Mouse (Mus musculus): Measurements from ENCODE around the gene Txk. TPM values are rescaled to one million over a fixed set of nuclear protein-coding genes. Genes with fewer than 3 reads are reported as not detected.

The Txk gene
- polyA plus RNA-seq, 1 experiment from 2014 or later = not detected

- peak; percentile 43 for ATAC-seq (replicated peaks)
- H3K9ac ChIP-seq (replicated peaks) = no peak overlapping the region
- no peaks in the 10 kb centered on the region for H3K36me3 ChIP-seq
- H3K4me3 ChIP-seq = no peak overlapping the region
- H3K27ac ChIP-seq (replicated peaks) = no peak overlapping the region
- no peaks in the 10 kb centered on the region for H3K9me3 ChIP-seq
- H3K4me1 ChIP-seq = peaks cover 7% of the 10 kb centered on the region; the same call in 1 of the 2 replicates
- no peaks in the 10 kb centered on the region for H3K27me3 ChIP-seq
- no peak overlapping the region for H3K4me2 ChIP-seq (replicated peaks)
- 23% methylated on average over 8 of the region's 8 CpGs for WGBS
Measured at GRCm38 (mm10) chr5:72671017-72671699, 81.4 kb downstream of the Txk start.

- 92% methylated on average over 9 of the region's 9 CpGs for WGBS
- Histone ChIP-seq H3K36me3 (no peaks in the 10 kb centered on the region), H3K27ac (replicated peaks) (no peak overlapping the region), H3K4me1 (peaks cover 7% of the 10 kb centered on the region; the same call in 1 of the 2 replicates), H3K4me2 (replicated peaks) (no peak overlapping the region), H3K9ac (replicated peaks) (no peak overlapping the region), H3K4me3 (no peak overlapping the region), H3K27me3 (no peaks in the 10 kb centered on the region), H3K9me3 (no peaks in the 10 kb centered on the region)
- ATAC-seq (replicated peaks) = no peak
Measured at GRCm38 (mm10) chr5:72668351-72668750, 84.2 kb downstream of the Txk start.

- Histone ChIP-seq H3K36me3 (no peaks in the 10 kb centered on the region), H3K27me3 (no peaks in the 10 kb centered on the region), H3K4me1 (peaks cover 5% of the 10 kb centered on the region; the same call in 1 of the 2 replicates), H3K9me3 (no peaks in the 10 kb centered on the region), H3K9ac (replicated peaks) (no peak overlapping the region), H3K4me2 (replicated peaks) (no peak overlapping the region), H3K4me3 (no peak overlapping the region), H3K27ac (replicated peaks) (no peak overlapping the region)
- 61% methylated on average over 7 of the region's 7 CpGs for WGBS
- peak; percentile 32; the same call in 1 of the 2 replicates for ATAC-seq (replicated peaks)
Measured at GRCm38 (mm10) chr5:72666428-72666827, 86.1 kb downstream of the Txk start.

- no peak for ATAC-seq (replicated peaks)
- H3K9me3 ChIP-seq = no peaks in the 10 kb centered on the region
- 23% methylated on average over 5 of the region's 5 CpGs for WGBS
- H3K27ac ChIP-seq (replicated peaks) = no peak overlapping the region
- no peaks in the 10 kb centered on the region for H3K4me1 ChIP-seq
- no peak overlapping the region for H3K9ac ChIP-seq (replicated peaks)
- no peaks in the 10 kb centered on the region for H3K27me3 ChIP-seq
- no peaks in the 10 kb centered on the region for H3K36me3 ChIP-seq
- no peak overlapping the region for H3K4me3 ChIP-seq
- no peak overlapping the region for H3K4me2 ChIP-seq (replicated peaks)
Measured at GRCm38 (mm10) chr5:72665281-72665680, 87.3 kb downstream of the Txk start.

DNA sequence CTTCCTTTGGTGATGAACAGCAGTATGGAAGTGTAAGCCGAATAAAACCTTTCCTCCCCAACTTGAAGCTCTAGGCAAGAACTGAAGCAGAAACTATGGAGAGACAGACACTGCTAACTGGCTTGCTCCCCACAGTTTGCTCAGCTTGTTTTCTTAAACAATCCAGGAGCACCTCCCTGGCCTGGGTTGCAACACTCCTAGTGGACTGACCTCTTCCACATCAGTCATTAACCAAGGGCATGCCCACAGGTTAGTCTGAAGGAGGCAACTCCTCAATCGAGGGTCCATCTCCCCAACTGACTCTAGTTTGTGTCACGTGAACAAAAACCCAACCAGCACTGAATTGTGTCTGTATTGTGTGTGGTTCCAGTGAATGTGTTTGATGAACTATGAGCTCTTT is 87.7 kb downstream of the Txk start:
- no peak overlapping the region for H3K4me3 ChIP-seq
- H3K9me3 ChIP-seq = no peaks in the 10 kb centered on the region

DNA sequence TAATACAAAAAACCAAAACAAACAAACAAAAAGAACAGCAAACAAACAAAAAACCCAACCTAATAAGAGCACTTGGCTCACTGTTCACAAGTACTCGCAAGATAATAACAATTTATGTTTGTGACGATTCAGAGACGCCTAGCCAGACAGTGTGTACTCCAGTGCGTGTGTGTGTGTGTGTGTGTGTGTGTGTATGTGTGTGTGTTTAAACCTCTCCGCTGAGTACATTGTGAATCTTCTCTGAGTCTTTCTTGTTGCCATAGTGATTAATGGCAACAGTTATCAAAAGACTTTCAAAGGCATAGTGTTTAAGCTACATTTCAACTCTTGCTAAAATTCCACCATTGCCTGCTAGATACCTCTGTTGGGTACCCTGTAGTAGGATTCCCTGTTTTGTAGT is 88.5 kb downstream of the Txk start:
- Histone ChIP-seq H3K4me2 (replicated peaks) (no peak overlapping the region), H3K27me3 (no peaks in the 10 kb centered on the region), H3K36me3 (no peaks in the 10 kb centered on the region), H3K27ac (replicated peaks) (no peak overlapping the region), H3K9ac (replicated peaks) (no peak overlapping the region), H3K4me3 (no peak overlapping the region), H3K4me1 (no peaks in the 10 kb centered on the region), H3K9me3 (no peaks in the 10 kb centered on the region)
- ATAC-seq (replicated peaks) = no peak
- WGBS = 83% methylated on average over 5 of the region's 5 CpGs

More for the DNA sequence above, 87.7 kb downstream of the Txk start:
- 47% methylated on average over 3 of the region's 3 CpGs for WGBS
- H3K27ac ChIP-seq (replicated peaks) = no peak overlapping the region
- no peaks in the 10 kb centered on the region for H3K27me3 ChIP-seq
- ATAC-seq (replicated peaks) = no peak
- no peaks in the 10 kb centered on the region for H3K4me1 ChIP-seq
- no peak overlapping the region for H3K4me2 ChIP-seq (replicated peaks)
- H3K36me3 ChIP-seq = no peaks in the 10 kb centered on the region
- no peak overlapping the region for H3K9ac ChIP-seq (replicated peaks)

DNA sequence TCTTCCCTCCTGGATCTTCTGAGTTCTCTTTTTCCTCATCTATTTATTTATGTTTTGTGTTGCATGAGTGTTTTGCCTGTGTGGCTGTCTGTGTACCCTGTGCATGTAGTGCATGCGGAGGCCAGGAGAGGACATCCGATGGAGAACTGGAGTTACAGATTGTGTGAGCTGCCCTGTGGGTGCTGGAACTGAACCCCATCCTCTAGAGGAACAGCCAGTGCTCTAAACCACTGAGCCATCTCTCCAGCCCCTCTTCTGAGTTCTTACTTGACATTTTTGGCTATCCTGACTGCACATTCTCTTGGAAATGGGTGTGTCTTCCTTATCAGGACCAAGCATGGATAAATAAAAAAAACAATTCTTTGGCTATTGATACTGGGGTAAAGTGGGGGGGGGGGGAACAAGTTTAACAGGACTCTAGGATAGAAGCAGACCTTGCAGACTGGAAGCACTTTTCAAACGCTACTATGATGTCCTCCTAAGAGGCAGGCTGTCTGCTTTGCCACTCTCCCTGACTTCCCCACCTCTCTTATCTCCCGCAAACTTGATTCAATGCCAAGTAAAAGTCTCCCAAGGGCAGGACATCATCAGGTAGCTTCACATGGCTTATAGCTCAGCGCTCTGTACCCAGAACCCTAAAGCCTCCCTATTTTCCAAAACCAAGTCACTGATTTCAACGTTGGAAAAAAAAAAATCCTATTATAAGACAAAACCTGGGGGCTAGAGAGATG is 91.4 kb downstream of the Txk start:
- Histone ChIP-seq H3K4me3 (no peak overlapping the region), H3K27me3 (no peaks in the 10 kb centered on the region), H3K9ac (replicated peaks) (no peak overlapping the region), H3K4me1 (no peaks in the 10 kb centered on the region), H3K9me3 (no peaks in the 10 kb centered on the region), H3K4me2 (replicated peaks) (no peak overlapping the region), H3K36me3 (no peaks in the 10 kb centered on the region), H3K27ac (replicated peaks) (no peak overlapping the region)
- no peak for ATAC-seq (replicated peaks)
- WGBS = 89% methylated on average over 6 of the region's 6 CpGs

DNA sequence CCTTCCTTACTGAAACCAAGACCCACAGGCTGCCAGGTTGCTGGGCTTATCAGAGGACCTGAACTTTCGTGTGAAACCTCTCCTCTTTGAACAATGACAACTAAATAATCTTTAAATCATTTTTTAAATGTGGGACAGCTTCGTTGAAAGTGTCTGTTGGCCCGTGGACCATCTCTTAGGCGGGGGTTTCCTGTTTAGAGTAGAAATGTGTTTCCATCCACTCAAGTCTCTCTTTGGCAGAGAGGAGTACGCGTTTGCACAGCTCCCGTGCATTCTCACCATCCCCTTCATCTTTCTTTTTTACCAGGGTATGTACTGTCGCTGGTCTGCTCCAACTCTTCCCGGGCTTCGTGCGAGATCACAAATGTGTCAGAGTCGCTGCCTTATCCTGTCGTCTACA is 94.2 kb downstream of the Txk start:
- H3K4me1 ChIP-seq = no peaks in the 10 kb centered on the region
- H3K4me3 ChIP-seq = no peak overlapping the region
- H3K9me3 ChIP-seq = no peaks in the 10 kb centered on the region
- WGBS = 91% methylated on average over 13 of the region's 13 CpGs
- H3K27me3 ChIP-seq = no peaks in the 10 kb centered on the region
- no peak overlapping the region for H3K4me2 ChIP-seq (replicated peaks)
- no peaks in the 10 kb centered on the region for H3K36me3 ChIP-seq
- no peak overlapping the region for H3K9ac ChIP-seq (replicated peaks)
- ATAC-seq (replicated peaks) = no peak
- H3K27ac ChIP-seq (replicated peaks) = no peak overlapping the region

DNA sequence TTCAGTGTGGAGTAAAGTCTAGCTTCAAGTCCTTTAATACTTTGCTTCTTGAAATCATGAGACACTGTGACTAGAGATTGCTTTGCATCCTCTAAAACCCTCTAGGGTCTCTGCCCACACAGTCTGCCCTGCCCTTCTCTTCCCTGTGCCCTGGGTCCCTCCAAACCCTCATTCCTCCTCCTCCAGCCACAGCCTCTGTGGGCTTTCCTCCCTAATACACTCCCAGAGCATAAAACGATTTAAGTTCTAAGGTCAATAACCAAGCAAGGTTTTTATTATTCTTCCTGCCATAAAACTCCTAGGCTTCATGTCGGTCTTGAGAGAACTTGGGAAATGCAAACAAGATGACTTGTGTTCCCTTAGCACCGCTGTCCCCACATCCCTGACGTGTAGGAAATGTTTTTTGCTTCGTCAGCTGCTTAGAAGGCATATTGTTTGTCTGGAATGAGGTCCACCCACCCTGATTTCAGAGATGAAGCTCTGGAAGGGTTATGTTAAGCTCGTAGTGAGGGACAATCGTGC is 96.2 kb downstream of the Txk start:
- no peaks in the 10 kb centered on the region for H3K36me3 ChIP-seq
- H3K4me1 ChIP-seq = no peaks in the 10 kb centered on the region
- ATAC-seq (replicated peaks) = no peak
- no peaks in the 10 kb centered on the region for H3K27me3 ChIP-seq
- H3K4me3 ChIP-seq = no peak overlapping the region
- H3K27ac ChIP-seq (replicated peaks) = no peak overlapping the region
- H3K4me2 ChIP-seq (replicated peaks) = no peak overlapping the region
- no peak overlapping the region for H3K9ac ChIP-seq (replicated peaks)
- WGBS = 66% methylated on average over 7 of the region's 7 CpGs
- no peaks in the 10 kb centered on the region for H3K9me3 ChIP-seq

- no peak overlapping the region for H3K4me2 ChIP-seq (replicated peaks)
- 51% methylated on average over 10 of the region's 10 CpGs for WGBS
- H3K9ac ChIP-seq (replicated peaks) = no peak overlapping the region
- no peaks in the 10 kb centered on the region for H3K9me3 ChIP-seq
- peaks cover 8% of the 10 kb centered on the region; the same call in 1 of the 2 replicates for H3K27me3 ChIP-seq
- no peaks in the 10 kb centered on the region for H3K36me3 ChIP-seq
- H3K4me3 ChIP-seq = no peak overlapping the region
- no peak overlapping the region for H3K27ac ChIP-seq (replicated peaks)
- 0 out of 2 replicates have a peak, but pooled peaks cover 1% of the 10 kb centered on the region for H3K4me1 ChIP-seq
- ATAC-seq (replicated peaks) = peak; percentile 72
Measured at GRCm38 (mm10) chr5:72653068-72653674, 99.4 kb downstream of the Txk start.

- H3K9me3 ChIP-seq = no peaks in the 10 kb centered on the region
- ATAC-seq (replicated peaks) = no peak
- no peaks in the 10 kb centered on the region for H3K36me3 ChIP-seq
- peaks cover 13% of the 10 kb centered on the region for H3K4me1 ChIP-seq
- no peak overlapping the region for H3K27ac ChIP-seq (replicated peaks)
- H3K4me3 ChIP-seq = no peak overlapping the region
- peaks cover 28% of the 10 kb centered on the region; the same call in 1 of the 2 replicates for H3K27me3 ChIP-seq
- WGBS = 90% methylated on average over 9 of the region's 9 CpGs
- H3K4me2 ChIP-seq (replicated peaks) = no peak overlapping the region
- H3K9ac ChIP-seq (replicated peaks) = no peak overlapping the region
Measured at GRCm38 (mm10) chr5:72648987-72649735, 103.4 kb downstream of the Txk start.

Measured in forebrain, embryonic 15.5 days (tissue).